Mouse (Mus musculus) Muller cell, postnatal 12 days (primary cell): ENCODE measurements at regions not wholly inside any gene's neighbourhood (a gene's known extent, or its start where the extent isn't known, plus 50 kb on each side); places are given as distances from the start of the nearest gene placed in this dataset.

Source experiments
- DNase-seq: peaks from one replicate; pipeline ENCODE4 v3.0.0-alpha.2; 2015; ENCODE audit errors: inconsistent ontology term

DNA sequence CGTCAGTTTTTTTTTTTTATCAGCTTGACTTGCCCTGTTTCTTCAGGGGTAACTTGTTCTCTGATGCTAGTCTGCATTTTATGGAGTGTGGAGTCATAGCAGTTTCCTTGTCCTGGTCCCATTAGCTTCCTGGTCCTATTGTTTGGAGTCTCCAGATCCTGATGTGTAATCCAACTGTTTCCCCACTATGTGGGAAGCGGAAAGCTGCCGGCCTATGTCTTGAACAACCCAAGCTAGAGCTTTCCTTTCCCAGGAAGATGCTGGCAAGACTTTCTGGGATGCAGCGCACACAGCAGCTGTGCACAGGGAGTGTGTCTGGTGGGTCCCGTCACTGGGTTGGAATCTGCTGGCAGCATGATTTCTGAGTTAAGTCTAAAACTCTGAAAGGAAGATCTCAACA is 82.1 kb upstream of the Arglu1 start:
- no peak for DNase-seq

DNA sequence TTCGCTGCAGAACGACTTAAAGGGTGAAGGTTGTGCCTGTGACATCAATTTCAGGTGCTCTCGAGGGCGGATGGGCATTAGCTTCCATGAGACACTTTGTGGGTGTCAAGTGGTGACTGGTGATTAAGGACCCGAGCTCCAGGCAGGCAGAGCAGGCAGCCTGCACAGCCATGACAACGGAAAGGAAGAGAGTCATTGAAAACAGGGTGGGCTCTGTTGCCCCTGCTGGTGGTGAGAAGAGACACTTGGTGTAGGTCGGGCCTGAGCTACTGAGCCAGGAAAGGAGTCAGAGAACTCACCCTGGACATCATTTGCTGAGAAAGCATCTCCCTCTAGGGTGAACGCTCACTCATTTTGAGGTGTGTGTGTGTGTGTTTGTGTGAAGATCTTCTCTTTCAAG is 80.1 kb upstream of the Arglu1 start:
- no peak for DNase-seq

DNA sequence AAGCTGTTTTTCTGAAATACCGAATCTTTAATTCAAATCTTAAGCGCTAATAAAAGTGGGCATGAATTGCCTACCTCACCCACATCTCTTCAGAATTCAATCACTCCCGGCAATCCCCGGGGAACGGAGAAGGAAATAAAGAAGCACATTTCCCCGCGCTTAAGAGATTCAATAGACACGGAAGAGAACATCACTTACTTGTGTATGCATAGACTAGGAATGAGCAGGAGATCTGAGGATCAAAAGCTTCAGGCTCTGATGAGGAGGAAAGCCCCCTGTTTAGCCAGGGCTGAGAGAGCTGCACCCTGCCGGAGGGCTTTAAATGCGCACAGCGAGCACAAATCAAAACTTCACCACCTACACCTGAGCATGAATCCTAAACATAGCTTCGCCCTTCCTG is 72.0 kb upstream of the Arglu1 start:
- DNase-seq = no peak

DNA sequence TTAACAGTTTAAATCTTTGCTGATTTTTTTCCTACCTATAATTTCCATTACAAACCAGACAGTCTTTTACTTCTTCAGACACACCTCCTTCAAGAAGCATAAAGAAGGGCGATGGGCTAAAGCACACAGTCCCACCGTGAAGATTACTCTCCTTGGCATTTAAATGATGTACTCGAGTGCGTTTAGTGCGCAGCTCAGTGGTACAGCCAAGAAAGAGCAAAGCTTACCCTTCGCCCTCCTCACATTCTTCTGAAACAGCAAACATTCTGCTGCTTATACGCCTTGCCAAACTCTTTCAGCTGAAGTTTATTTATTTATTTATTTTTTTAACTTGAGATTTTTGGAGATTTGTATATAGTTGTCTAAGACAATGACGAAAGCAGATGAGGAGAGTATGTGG is 68.0 kb upstream of the Arglu1 start:
- DNase-seq = no peak

DNA sequence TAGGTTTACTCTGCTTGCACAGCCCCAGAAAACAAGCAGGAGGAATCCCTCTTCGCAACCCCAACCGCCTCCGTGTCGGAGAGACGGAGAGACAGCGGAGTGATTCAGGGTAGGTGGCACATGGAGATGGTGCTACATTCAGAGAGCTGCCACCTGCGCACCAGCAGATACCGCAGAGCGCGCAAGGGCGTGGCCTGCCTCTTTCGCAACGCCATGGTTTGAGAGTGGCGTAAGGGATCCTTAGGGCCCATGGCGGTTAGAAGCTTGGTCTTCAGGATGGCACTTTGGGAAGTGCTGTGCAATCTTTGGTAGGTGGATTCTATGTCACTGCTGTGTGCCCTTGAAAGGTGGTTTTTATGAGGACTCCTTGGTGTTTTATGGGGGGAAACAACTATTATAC is 60.9 kb upstream of the Arglu1 start:
- DNase-seq = no peak

DNA sequence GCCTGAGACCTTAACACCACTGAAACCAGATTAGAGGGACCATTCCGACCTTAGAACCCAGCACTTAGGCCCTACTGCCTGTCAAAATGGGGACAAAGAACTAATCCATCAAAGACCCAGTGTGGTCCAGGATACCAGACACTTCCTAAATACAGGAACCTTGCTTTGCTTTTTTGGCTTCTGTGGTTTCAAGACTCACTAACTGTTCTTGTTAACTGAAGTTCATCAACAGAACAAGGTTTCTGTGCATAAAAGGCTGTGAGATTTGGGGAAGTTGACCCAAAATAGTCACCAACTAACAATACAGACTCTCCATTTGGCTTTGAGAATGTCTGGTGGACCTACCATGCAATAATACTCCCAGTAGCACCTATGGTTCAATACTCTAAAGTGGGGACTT is 56.4 kb upstream of the Arglu1 start:
- no peak for DNase-seq

DNA sequence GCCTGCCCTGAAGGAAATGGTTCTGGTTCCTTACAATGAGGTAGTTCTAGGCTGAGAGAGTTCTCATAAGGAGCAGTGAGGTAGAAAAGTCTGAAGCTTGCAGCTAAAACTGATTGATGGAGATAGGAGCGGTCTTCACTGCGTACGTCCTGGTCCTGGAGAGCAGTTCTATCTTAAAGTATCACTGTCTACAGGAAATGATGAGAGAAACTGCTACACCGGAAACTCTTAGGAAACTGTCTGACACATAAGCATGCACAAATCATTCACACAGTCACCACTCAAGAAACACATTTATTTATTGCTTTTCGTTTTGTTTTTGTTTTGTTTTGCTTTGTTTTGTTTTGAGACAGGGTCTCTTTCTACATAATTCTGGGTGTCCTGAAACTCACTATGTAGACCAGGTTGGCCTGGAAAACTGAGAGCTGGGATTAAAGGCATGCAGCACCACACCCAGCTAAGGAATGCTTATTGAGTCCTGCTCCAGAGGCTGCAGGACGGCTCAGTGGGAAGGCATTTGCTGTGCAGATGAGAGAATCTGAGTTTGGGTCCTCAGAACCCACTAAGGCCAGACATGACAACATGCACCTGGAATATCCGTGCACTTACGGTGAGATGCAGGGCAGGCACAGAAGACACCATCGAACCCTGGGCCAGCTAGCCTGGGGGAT is 55.4 kb upstream of the Arglu1 start:
- no peak for DNase-seq
